Mouse (Mus musculus) ovary, postnatal 14 days (tissue): Measurements from ENCODE around the gene Tppp2.
A peak's percentile ranks its signal among the peaks of the same experiment; 100 is the strongest.

Source experiments
- DNase-seq: peaks from one replicate; pipeline ENCODE4 v3.0.0; 2022; ENCODE audit warnings: low spot score

Gene Tppp2

DNA sequence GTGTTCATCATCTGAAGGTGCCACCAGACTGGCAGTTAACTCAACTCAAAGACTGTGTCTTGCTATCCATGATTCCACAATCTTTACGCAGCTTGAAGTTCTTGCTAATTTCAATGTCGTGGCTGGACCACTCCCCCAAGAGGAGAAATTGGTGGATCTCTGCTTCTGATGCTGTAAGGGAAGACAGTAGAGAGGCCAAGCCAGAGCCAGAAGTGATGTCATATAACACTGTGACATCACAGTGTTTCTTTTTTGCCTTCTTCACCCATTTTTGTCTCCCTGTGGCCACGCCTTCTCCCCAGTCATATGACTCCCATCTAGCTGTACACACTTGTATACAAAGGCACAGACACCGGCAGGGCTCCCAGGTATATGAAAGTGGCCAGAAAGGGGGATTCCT is at the start of gene Tppp2:
Gene Tppp2, plus strand, starts transcription at position 301 of the 400 bp plus-strand sequence.
- no peak for DNase-seq

GRCm38 (mm10) chr14:51870756-51871155 is 47.5 kb upstream of the Tppp2 start:
- DNase-seq = no peak

DNA sequence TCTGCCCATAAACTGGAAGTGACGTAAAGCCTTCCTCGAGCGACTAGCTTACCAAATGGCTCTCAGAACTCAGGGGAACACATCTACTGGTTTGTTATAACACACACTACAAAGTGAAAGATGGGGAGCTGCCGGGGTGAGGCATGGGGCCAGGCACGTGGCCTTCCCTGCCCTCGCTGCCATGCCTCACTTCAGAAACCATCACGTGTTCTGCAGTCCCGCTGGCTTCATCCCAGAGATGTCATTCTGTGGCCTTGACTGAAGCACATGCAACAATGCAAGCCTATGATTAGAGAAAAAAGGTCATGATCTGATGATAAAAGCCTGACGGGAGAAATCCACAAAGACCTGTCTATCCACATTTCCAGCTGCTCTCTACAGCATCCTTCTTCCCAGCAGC is 46.5 kb upstream of the Tppp2 start:
- DNase-seq = no peak

GRCm38 (mm10) chr14:51877517-51877916 is 40.7 kb upstream of the Tppp2 start:
- no peak for DNase-seq

DNA sequence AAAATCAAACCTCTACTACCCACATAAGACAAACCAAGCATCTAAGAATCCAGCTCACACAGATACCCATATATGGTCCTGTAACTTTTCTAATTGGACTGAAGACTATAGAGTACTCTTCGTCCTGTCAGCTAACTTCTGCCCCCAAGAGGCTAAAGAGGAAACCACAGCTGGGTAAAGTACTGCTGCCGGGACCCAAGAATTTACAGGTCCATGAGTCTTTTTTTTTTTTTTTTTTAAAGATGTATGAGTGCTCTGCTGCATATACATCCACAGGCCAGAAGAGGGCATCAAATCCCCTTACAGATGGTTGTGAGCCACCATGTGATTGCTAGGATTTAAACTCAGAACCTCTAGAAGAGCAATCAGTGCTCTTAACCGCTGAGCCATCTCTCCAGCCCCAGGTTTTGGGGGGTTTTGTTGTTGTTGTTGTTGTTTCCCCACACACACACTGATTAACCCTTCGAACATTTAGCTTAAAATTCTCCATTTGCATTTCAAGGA is 34.6 kb upstream of the Tppp2 start:
- peak; percentile 49 for DNase-seq

DNA sequence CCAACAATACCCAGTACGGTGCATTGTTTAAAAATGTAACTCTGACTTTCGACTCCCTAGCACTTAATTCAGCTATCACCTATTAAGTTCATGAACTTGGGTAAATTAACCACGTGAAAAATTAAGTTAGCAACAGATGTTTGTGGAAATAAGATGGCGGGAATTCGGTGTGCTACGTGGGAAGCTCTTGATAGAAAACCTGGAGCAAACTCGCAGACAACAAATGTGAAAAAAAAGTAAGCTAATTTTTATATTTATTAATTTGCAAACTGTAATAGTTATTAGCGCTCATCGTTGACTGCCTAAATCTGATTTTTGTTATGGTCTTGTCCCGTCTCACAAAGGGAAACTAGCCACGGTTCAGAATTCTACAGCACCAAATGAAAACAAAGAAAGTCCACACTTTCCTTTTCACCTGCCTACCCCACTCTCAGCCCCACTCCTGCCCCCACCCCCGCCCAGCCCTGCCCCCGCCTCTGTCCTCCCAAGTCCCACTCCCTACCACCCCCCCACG is 34.1 kb upstream of the Tppp2 start:
- DNase-seq = no peak

GRCm38 (mm10) chr14:51884598-51885331 is 33.5 kb upstream of the Tppp2 start, which contains the start of gene Mettl17:
Mettl17 (plus strand) TSS chr14:51884842.
- peak; percentile 90 for DNase-seq

- no peak for DNase-seq
Measured at GRCm38 (mm10) chr14:51886051-51886450, 32.2 kb upstream of the Tppp2 start.

- DNase-seq = no peak
Measured at GRCm38 (mm10) chr14:51889833-51890232, 28.4 kb upstream of the Tppp2 start.

DNA sequence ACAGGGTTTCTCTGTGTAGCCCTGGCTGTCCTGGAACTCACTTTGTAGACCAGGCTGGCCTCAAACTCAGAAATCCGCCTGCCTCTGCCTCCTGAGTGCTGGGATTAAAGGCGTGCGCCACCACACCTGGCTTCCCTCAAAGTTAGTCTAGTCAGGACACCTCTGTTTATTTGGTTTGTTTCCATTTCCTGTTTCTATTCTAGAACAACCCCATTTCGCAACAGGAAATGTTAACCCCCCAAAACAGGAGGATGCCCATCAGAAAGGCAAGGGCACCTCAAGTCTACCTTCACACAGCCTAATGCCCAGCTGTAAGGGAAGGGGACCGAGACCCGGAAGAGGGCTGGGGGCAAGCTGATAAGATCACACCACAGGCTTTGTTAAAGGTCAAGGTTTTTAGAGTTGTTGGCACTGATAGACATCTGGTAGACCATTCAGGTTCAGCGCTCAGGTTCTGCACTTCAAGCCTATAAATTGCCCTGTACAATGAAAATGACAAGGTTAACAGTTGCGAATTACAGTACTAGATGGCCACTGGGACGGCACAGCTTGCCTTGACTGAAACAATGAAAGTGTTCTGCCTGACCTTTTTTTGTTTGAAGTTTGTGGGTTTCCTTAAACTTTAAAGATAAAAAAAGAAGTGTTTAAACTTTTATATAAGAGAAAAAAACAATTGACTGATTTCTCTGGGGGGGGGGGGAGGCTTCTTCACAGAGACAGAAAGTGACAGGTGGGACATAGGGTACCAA is 25.9 kb upstream of the Tppp2 start, which contains the start of gene Slc39a2:
Gene Slc39a2, plus strand, starts transcription at position 699 of the 749 bp plus-strand sequence.
- DNase-seq = no peak

GRCm38 (mm10) chr14:51893094-51893794 is 25.0 kb upstream of the Tppp2 start:
- DNase-seq = no peak

- no peak for DNase-seq
Measured at GRCm38 (mm10) chr14:51893809-51894208, 24.4 kb upstream of the Tppp2 start.

DNA sequence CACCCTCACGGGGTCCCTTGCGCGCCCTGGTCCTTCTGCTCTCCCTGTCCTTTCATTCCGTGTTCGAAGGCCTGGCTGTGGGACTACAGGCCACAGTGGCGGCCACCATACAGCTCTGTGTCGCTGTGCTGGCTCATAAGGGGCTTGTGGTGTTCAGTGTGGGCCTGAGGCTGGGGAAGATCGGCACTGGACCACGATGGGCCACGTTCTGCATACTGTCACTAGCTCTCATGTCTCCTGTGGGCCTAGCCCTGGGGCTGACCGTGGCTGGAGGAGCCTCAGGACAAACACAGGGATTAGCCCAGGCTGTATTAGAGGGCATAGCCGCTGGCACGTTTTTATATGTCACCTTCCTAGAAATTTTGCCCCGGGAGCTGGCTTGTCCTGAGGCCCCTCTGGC is 23.2 kb upstream of the Tppp2 start:
- DNase-seq = no peak

- DNase-seq = no peak
Measured at GRCm38 (mm10) chr14:51896019-51896418, 22.2 kb upstream of the Tppp2 start.

DNA sequence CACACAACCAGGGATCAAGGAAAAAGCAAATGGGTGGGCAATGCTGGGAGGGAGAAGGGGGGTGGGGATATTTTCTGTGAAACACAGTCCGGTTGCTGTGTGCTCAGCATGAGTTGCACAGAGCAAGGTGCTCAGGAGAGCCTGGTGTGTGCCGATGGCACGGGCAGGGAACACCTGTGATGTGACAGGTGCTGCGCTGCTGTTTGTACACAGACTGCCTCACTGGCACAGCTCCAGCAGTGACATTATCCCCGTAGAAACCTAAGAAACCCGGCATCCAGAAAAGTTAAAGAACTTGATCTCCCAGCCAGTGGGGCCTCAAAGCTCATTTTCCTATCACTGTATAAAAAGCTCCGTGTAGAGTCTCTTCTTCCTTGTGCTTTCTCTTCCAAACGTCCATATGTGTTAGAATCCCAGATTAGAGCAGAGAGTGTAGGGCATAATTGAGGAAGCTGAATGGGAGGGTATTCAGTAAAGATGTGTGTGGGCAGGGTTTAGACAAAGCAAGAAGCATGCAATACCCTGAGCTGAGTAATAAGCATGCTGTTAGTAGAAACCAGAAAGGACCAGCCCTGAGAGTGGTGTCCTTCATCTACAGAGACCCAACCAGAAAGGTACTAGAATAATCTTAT is 21.6 kb upstream of the Tppp2 start:
- no peak for DNase-seq

- no peak for DNase-seq
Measured at GRCm38 (mm10) chr14:51899351-51899750, 18.9 kb upstream of the Tppp2 start.

DNA sequence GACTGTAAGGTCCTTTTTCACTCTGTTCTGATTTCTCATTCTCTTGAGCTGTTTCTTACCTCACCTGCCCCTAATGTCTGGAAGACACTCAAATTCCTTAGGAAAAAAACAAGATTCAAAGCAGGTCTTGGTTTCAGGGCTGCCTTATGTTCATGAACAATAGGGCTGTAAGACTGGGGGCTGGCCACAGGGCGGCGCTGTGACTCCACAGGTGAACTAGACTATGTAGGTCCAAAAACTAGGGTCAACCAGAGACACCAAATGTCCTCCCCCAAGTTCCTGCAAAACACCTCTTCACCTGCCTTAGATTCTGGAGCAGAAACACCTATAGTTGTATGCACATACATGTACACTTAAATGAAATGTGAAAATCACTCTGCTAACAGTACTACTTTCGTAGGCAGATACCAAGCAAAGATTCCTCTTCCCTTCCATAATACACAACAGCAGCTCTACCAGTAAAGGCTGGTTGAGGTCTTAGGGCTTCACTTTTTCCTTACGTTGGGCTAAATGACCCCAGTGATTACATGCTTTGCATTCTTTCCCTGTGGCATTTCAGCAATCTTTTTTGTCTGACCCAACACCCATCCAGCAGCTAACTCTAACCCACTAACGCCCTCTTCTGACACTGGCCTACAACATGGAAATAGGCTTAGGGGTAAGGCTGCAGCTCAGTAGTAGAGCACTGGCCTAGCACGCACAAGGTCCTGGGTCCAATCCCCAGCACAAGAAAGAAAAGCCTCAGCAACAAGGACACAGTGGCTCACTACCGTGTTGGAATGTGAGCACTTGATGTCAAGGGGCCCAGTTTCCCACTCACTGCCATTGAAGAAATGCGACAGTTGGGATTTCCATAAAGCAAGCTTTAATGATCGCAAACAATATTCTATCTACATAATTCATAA is 15.2 kb upstream of the Tppp2 start:
- DNase-seq = peak; percentile 78

DNA sequence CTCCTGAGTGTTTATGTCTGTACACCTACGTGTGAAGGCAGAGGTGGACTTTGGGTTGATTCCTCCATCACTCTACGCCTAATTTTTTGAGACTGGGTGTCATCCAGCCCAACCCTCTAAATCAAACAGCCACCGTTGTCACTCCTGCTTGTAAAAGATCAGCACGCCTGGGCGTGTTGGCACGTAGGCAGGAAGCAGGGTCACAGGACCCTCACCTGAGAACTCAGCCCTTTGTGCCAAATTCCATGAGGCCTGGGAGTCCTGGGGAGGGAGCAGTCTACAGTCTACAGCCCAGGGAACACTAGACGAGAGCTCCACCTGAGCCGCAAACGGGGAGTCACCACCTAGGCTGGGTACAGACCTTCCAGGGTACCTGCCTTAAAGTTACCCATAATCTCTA is 14.4 kb upstream of the Tppp2 start:
- DNase-seq = no peak

DNA sequence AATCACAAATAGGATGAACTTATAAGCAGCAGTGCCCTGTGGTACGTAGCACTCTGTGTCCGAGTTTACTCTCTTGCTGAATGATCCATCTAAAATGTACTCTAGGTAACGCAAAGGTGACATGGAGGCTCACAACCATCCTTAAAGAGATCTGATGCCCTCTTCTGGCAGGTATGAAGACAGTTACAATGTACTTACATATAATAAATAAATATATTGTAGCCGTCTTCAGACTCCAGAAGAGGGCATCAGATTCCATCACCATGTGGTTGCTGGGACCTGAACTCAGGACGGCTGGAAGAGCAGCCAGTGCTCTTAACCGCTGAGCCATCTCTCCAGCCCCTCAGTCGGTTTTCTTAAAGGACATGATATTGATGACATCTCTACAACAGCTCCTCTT is 13.5 kb upstream of the Tppp2 start:
- no peak for DNase-seq

GRCm38 (mm10) chr14:51906102-51906501 is 12.1 kb upstream of the Tppp2 start:
- no peak for DNase-seq

- DNase-seq = no peak
Measured at GRCm38 (mm10) chr14:51911301-51911700, 6.9 kb upstream of the Tppp2 start.
